Mouse (Mus musculus) Patski (cell line): ENCODE data around the gene Vmn2r37. TPM values are rescaled to one million over a fixed set of nuclear protein-coding genes. Genes with fewer than 3 reads are reported as not detected.
"Not testable (repeated sequence)": the region's sequence is repeated elsewhere in the genome, so short reads cannot be mapped to it uniquely, and the experiment has no call there.

ENCODE experiments used
- ATAC-seq: fragments of 100-300 bp; one replicate; pipeline ENCODE4 v1.8.0; 2021
- CTCF ChIA-PET: fragments of 350-600 bp; sonication (Branson Sonifier 250); formaldehyde crosslinking; loops from one replicate; lab custom pipeline; 2022; ENCODE audit warnings: inconsistent platforms; lab: Charles Lee
- POLR2A ChIA-PET: fragments of 350-600 bp; sonication (Branson Sonifier 250); formaldehyde crosslinking; loops from one replicate; lab custom pipeline; 2022; ENCODE audit warnings: antibody characterized with exemption, inconsistent platforms; lab: Charles Lee
- DNase-seq: peaks from one replicate; pipeline ENCODE4 v3.0.0-alpha.2; 2011; ENCODE audit warnings: low read depth, low spot score
- H3K27me3 ChIP-seq: fragments of 371-371 bp; one replicate; pipeline ENCODE4 v1.5.1; 2021
- in situ Hi-C: fragments of 300-500 bp; cut with MboI; formaldehyde crosslinking; loops from 3 replicates; pipeline ENCODE4 v1.11.1; 2018; ENCODE audit warnings: low pct_unique_long_range_greater_than_20kb, mixed read lengths
- polyA plus RNA-seq: library from polyadenylated mRNA; unstranded; gene quantifications from one replicate; pipeline ENCODE4 v1.2.3, GENCODE M21; 2021

The Vmn2r37 gene
- polyA plus RNA-seq, result not detected

GRCm38 (mm10) chr7:9223553-9223952, at the start of gene Vmn2r37:
Vmn2r37 (minus strand) TSS chr7:9223653.
- in situ Hi-C loops, ATAC-seq, CTCF ChIA-PET, DNase-seq, POLR2A ChIA-PET, H3K27me3 ChIP-seq: not testable (repeated sequence)

Other genes with a start within 250 kb of the Vmn2r37 start
- not detected for gene Vmn2r39, start 192.9 kb downstream of the Vmn2r37 start, polyA plus RNA-seq
- not detected for gene Vmn2r38, start 125.8 kb downstream of the Vmn2r37 start, polyA plus RNA-seq